Mouse (Mus musculus) embryonic stem cell, embryonic (primary cell): ENCODE measurements around the gene Rab40b.
"Not testable (repeated sequence)": the region's sequence is repeated elsewhere in the genome, so short reads cannot be mapped to it uniquely, and the experiment has no call there.

Experiments used
- CTCF ChIA-PET, 4 experiments: fragments of 300-600 bp in 2 of 4; fragments of 350-600 bp in 2 of 4; sonication (Branson Sonifier 250); formaldehyde crosslinking; loops; one replicate each; lab custom pipeline; 2022; ENCODE audit warnings: inconsistent platforms in 2 of 4; lab: Charles Lee
- POLR2A ChIA-PET, 4 experiments: fragments of 300-600 bp in 2 of 4; fragments of 350-600 bp in 2 of 4; sonication (Branson Sonifier 250); formaldehyde crosslinking; loops; one replicate each; lab custom pipeline; 2022; ENCODE audit warnings: antibody characterized with exemption in 4 of 4, inconsistent platforms in 1 of 4; lab: Charles Lee

Gene Rab40b

DNA sequence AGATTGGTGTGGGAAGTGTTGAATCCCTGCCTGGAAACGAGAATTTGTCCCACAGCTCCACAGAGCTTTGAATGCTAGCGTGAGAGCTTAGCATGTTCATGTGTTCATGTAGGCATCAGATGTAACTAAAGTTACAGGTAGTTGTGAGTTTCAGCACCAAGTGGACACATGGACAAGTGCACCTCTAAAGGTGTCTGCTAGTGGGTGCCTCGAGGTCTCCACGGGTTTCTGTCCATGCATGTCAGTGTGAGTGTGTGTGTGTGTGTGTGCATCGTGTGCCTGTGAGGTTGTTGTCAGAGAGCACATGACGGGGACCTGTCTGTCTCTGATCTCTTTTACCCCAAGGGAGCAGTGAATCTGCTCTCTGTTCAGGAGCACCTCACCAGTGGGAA lies 499 bp upstream of the Rab40b start:
- CTCF ChIA-PET: interaction anchor here (0.5 to 1.7 kb wide), 8 partner anchors 18 to 547 kb away, joined by 3 to 10 read pairs (median 4); partner anchors contain the start of genes Narf (in 2 of the 4) and Fn3k (in 1 of the 4)
- POLR2A ChIA-PET: interaction anchor here in 3 of 4 experiments (0.8 to 2.6 kb wide), 34 partner anchors 9 to 536 kb away, joined by 3 to 14 read pairs (median 4); partner anchors contain the start of genes Narf (in 3 of the 3), Wdr45b (in 3 of the 3), Fn3krp (in 2 of the 3) and Tbcd (in 2 of the 3)

DNA sequence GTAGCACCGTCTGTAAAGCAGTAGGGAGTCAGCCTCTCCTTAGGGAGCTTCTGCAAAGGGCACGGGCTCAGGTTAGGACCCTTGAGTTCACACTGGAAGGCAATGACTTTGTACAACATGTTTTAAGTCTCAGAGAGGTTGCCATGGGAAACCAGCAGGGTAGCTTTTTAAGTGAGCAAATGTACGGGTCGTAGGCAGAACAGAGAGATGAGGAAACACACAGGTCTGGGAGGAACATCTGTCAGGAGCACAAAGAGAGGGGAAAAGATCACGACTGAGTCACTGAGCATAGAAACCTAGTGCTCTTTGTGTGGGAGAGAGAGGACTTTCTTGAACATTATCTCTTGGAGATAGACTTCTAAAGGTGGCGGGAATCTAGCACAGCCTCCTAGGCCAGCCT lies 7.8 kb downstream of the Rab40b start:
- ChIA-PET POLR2A (no interaction called here), CTCF (interaction anchor here in 1 of 4 experiments (0.6 kb wide), 1 partner anchor 11 kb away, joined by 5 read pairs; no protein-coding TSS in a partner anchor)

DNA sequence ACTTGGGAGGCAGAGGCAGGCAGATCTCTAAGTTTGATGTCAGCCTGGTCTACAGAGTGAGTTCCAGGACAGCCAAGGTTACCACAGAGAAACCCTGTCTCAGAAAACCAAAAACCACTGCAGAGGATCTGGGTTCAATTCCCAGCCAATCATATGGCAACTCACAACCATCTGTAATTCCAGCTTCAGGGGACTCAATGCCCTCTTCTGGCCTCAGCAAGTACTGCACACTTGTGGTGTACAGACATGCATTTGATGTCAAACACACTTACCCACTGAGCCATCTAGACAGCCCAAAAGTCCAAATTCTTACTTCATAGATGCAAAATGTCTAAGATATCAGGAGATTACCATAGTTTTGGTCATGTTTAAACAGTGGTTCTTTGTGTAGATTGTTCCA lies 9.4 kb downstream of the Rab40b start:
- POLR2A ChIA-PET: no interaction called here
- CTCF ChIA-PET: no interaction called here

DNA sequence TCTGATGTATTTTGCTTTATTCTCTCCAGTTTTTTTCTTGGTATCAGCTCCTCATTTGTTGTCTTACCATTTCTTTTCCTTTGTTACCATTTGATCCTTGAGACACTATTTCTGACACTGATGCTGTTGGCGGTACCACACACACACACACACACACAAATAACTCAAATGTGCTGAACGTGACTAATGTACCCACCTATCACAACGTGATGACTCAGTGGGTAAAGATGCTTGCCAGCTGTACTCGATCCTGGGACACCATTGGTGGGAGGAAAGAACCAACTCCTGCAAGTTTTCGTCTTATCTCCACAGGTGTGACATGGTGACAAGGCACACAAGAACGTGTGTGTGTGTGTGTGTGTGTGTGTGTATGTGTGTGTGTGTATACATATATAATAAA lies 14.7 kb downstream of the Rab40b start:
- POLR2A ChIA-PET: interaction anchor here in 1 of 4 experiments (2.3 kb wide), 1 partner anchor 15 kb away, joined by 6 read pairs; the partner anchor contains the start of gene Rab40b
- CTCF ChIA-PET: interaction anchor here in 2 of 4 experiments (0.5 to 0.7 kb wide), 2 partner anchors 38 to 126 kb away, joined by 3 to 6 read pairs; no protein-coding TSS in a partner anchor

- CTCF ChIA-PET: interaction anchor here in 3 of 4 experiments (0.5 to 1.5 kb wide), 5 partner anchors 16 to 19 kb away, joined by 3 to 5 read pairs (median 4); partner anchors contain the start of genes Rab40b (in 2 of the 3) and Wdr45b (in 1 of the 3)
- POLR2A ChIA-PET: interaction anchor here in 2 of 4 experiments (1.0 to 1.4 kb wide), 2 partner anchors 16 to 18 kb away, joined by 3 to 7 read pairs; partner anchors contain the start of genes Rab40b (in 1 of the 2) and Wdr45b (in 1 of the 2)
Observed at GRCm38 (mm10) chr11:121370337-121370994, 17.6 kb downstream of the Rab40b start.

GRCm38 (mm10) chr11:121369622-121370021 lies 18.4 kb downstream of the Rab40b start:
- ChIA-PET CTCF (interaction anchor here (0.6 to 1.5 kb wide), 6 partner anchors 11 to 21 kb away, joined by 3 to 5 read pairs (median 4); partner anchors contain the start of genes Rab40b (in 2 of the 4) and Wdr45b (in 1 of the 4)), POLR2A (interaction anchor here in 2 of 4 experiments (1.0 to 1.4 kb wide), 2 partner anchors 16 to 18 kb away, joined by 3 to 7 read pairs; partner anchors contain the start of genes Rab40b (in 1 of the 2) and Wdr45b (in 1 of the 2))

DNA sequence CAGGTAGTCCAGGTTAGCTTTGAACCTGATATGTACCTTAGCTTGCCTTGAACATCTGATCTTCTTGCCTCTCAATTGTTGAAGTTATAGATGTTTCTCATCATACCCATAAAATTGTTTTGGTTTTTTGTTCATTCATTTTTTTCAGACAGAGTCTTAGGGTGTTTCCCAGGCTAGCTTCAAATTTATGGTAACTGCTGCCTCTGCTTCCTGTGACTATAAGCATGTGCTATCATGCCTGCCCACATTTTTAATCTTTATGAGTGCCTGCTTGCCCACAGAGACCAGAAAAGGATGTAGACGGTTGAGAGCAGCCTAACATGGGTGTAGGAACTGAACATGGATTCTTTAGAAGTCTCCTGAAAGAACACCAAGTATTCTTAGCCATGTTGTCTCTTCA lies 19.3 kb downstream of the Rab40b start:
- CTCF ChIA-PET: interaction anchor here in 3 of 4 experiments (0.5 to 1.5 kb wide), 5 partner anchors 12 to 102 kb away, joined by 3 to 5 read pairs (median 5); partner anchors contain the start of gene Wdr45b (in 1 of the 3)
- POLR2A ChIA-PET: interaction anchor here in 1 of 4 experiments (0.6 to 1.2 kb wide), 2 partner anchors 12 to 66 kb away, joined by 3 read pairs; no protein-coding TSS in a partner anchor

- POLR2A ChIA-PET: no interaction called here
- CTCF ChIA-PET: no interaction called here
Observed at GRCm38 (mm10) chr11:121367170-121367707, 20.8 kb downstream of the Rab40b start.

DNA sequence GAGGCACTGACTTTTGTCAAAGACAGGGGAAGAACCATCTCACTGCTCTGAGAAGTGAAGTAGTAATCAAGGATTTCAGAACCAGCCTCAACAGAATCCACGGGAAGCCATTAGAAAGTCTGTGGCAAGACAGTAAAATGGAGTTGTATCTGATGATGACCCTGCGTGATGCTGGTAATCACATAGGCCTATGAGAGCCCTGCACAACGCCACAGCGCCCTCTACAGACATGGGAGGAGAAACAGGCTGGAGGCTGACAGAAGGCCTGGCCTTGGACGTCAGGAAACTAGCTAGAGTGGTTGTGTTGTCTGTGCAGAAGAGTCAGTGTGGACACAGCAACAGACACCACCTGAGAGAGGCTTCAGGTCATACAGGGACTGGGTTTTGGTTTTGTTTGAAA lies 25.8 kb downstream of the Rab40b start:
- ChIA-PET POLR2A (interaction anchor here in 3 of 4 experiments (0.6 to 1.7 kb wide), 10 partner anchors 7 to 216 kb away, joined by 3 to 10 read pairs (median 6); partner anchors contain the start of genes Wdr45b (in 2 of the 3), Narf (in 1 of the 3), Rab40b (in 1 of the 3) and Tex19.1 (in 1 of the 3)), CTCF (interaction anchor here in 3 of 4 experiments (0.6 to 1.9 kb wide), 5 partner anchors 54 to 132 kb away, joined by 3 to 7 read pairs (median 3); partner anchors contain the start of genes Narf (in 1 of the 3) and Tbcd (in 1 of the 3))

DNA sequence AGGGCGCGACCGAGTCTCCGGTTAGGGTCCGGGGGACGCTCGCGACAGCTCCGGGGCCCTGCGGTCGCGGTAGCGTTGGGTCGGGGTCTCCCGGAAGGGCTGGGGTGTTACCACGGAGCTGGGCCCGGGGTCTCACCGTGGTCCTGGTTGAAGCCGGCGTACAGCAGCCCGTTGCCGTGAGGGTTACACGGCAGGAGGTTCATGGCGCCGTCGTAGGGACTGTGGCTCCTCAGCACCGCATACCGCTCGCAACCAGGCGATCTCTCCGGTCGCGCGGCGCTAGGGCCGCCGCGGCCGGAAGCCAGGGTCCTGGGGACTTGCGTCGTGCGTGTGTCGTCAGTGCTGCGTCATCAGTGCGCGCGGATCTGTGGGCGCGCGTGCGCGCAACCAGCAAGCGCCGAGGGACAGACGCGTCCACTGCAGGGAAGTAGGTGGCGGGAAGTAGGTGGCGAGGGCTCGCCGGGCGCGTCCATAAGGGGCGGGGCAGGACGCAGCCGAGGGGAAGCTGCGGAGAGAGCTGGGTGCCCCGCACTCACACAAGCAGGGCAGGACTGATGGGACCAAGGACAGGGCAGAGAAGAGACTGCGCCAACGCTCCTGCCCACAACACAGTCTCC lies 33.9 kb downstream of the Rab40b start, which contains the start of gene Wdr45b:
Wdr45b (minus strand) TSS at position 355 of the 617 bp plus-strand sequence.
- ChIA-PET POLR2A (interaction anchor here in 3 of 4 experiments (0.6 to 4.8 kb wide), 51 partner anchors 8 to 501 kb away, joined by 3 to 29 read pairs (median 4); partner anchors contain the start of genes Rab40b (in 3 of the 3), B3gntl1 (in 2 of the 3), Cybc1 (in 2 of the 3) and Foxk2 (in 2 of the 3)), CTCF (interaction anchor here in 3 of 4 experiments (0.6 to 1.5 kb wide), 8 partner anchors 11 to 307 kb away, joined by 3 to 5 read pairs (median 4); partner anchors contain the start of gene Narf (in 1 of the 3))

GRCm38 (mm10) chr11:121353326-121354090 lies 34.5 kb downstream of the Rab40b start:
- CTCF ChIA-PET: interaction anchor here in 2 of 4 experiments (0.6 to 1.5 kb wide), 3 partner anchors 16 to 199 kb away, joined by 3 to 5 read pairs (median 4); partner anchors contain the start of gene Narf (in 1 of the 2)

DNA sequence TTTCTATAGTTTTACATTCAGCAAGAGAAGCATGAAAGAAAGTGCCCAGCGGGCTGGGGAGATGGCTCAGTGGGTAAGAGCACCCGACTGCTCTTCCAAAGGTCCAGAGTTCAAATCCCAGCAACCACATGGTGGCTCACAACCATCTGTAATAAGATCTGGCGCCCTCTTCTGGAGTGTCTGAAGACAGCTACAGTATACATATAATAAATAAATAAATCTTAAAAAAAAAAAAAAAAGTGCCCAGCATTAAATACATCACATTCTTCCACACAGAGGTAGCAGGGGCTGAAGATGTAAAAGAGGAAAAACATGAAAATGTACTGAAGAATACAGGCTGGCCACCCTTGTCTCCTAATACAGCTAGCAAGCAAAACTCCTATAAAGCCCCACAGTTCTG lies 39.3 kb downstream of the Rab40b start:
- ChIA-PET POLR2A (interaction anchor here in 2 of 4 experiments (0.9 to 1.3 kb wide), 5 partner anchors 9 to 112 kb away, joined by 3 read pairs; partner anchors contain the start of gene Narf (in 1 of the 2)), CTCF (interaction anchor here (0.6 to 1.2 kb wide), 8 partner anchors 8 to 1422 kb away, joined by 3 to 10 read pairs (median 5); partner anchors contain the start of gene Narf (in 1 of the 4))

More at GRCm38 (mm10) chr11:121353326-121354090, 34.5 kb downstream of the Rab40b start:
- POLR2A ChIA-PET: interaction anchor here in 3 of 4 experiments (0.6 to 4.8 kb wide), 40 partner anchors 8 to 500 kb away, joined by 3 to 29 read pairs (median 4); partner anchors contain the start of genes Rab40b (in 3 of the 3), B3gntl1 (in 2 of the 3), Tex19.1 (in 2 of the 3) and Csnk1d (in 1 of the 3)

GRCm38 (mm10) chr11:121348166-121348565 lies 39.9 kb downstream of the Rab40b start:
- ChIA-PET POLR2A (interaction anchor here in 1 of 4 experiments (0.9 to 1.1 kb wide), 2 partner anchors 10 to 15 kb away, joined by 3 read pairs; no protein-coding TSS in a partner anchor), CTCF (interaction anchor here (0.7 to 1.2 kb wide), 6 partner anchors 9 to 1421 kb away, joined by 4 to 10 read pairs (median 5); partner anchors contain the start of gene Narf (in 1 of the 4))

DNA sequence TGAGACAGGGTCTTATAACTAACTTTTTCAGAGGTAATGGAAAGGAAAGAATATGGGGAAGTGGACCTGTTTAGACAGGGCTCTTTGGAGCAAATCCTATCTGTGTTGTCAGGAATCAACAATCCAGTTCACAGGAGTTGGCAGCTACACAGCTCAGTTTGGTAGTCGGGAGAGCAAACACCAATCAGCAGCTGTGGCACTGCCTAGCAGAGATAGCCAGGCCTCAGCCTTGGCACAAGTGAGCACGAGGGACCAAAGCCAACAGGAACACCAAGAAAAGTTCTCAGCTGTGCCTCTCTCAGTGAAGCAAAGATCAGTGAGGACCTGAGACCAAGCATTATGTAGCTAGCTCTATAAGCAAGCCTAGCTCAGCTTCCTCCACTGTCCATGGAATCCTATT lies 41.0 kb downstream of the Rab40b start:
- ChIA-PET CTCF (interaction anchor here in 1 of 4 experiments (0.7 kb wide), 1 partner anchor 110 kb away, joined by 3 read pairs; no protein-coding TSS in a partner anchor), POLR2A (interaction anchor here in 2 of 4 experiments (0.7 to 1.9 kb wide), 3 partner anchors 8 to 41 kb away, joined by 3 to 6 read pairs (median 3); partner anchors contain the start of gene Rab40b (in 1 of the 2))

DNA sequence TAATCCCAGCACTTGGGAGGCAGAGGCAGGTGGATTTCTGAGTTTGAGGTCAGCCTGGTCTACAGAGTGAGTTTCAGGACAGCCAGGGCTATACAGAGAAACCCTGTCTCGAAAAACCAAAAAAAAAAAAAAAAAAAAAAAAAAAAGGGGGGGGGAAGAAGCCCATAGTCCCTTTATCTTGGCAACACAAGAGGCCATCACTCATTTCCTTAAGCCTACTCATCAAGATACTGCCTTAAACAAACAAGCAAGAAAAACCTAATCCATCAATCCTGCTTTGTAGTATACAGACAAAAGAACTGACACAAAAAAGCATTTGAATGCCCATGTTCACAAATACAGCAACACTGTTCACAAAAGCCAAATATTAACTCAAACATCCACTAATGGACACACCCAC lies 45.6 kb downstream of the Rab40b start:
- POLR2A ChIA-PET: interaction anchor here in 3 of 4 experiments (0.8 to 1.6 kb wide), 4 partner anchors 12 to 166 kb away, joined by 3 to 5 read pairs (median 4); partner anchors contain the start of genes Wdr45b (in 2 of the 3) and Fn3krp (in 1 of the 3)
- CTCF ChIA-PET: not testable (repeated sequence)

DNA sequence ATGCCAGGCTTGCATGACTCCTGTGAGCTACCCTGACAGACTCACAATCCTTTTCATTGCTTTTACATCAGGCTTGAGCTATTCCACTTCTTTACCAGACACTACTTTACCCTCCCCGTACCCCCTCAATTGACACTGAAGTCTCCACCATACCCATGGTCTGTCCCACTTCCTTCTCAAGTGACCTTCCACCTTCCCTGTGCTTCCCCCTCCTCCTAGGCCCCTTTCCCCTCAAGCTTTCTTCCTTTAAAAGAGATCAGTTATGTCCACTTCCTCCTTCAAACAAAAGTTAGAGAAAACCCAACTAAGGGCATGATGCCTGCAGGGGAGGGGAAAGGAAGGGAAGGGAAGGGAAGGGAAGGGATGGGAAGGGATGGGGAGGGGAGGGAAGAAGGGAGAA lies 47.8 kb downstream of the Rab40b start:
- ChIA-PET CTCF (interaction anchor here in 1 of 4 experiments (1.1 kb wide), 1 partner anchor 8 kb away, joined by 3 read pairs; no protein-coding TSS in a partner anchor), POLR2A (interaction anchor here in 1 of 4 experiments (0.6 to 1.6 kb wide), 6 partner anchors 10 to 754 kb away, joined by 3 to 5 read pairs (median 4); no protein-coding TSS in a partner anchor)
